Mouse (Mus musculus): Measurements from ENCODE around the gene Fam178b.

Gene Fam178b

GRCm38 (mm10) chr1:36588476-36589450 is 94.2 kb downstream of the Fam178b start:
- no peak for DNase-seq (ENCODE audit: low spot score in 2 of 2)

- no peak for DNase-seq (ENCODE audit: low spot score in 2 of 2)
Measured at GRCm38 (mm10) chr1:36587860-36588259, 95.1 kb downstream of the Fam178b start.

GRCm38 (mm10) chr1:36586288-36586687 is 96.7 kb downstream of the Fam178b start:
- no peak for DNase-seq (ENCODE audit: low spot score in 2 of 2)

DNA sequence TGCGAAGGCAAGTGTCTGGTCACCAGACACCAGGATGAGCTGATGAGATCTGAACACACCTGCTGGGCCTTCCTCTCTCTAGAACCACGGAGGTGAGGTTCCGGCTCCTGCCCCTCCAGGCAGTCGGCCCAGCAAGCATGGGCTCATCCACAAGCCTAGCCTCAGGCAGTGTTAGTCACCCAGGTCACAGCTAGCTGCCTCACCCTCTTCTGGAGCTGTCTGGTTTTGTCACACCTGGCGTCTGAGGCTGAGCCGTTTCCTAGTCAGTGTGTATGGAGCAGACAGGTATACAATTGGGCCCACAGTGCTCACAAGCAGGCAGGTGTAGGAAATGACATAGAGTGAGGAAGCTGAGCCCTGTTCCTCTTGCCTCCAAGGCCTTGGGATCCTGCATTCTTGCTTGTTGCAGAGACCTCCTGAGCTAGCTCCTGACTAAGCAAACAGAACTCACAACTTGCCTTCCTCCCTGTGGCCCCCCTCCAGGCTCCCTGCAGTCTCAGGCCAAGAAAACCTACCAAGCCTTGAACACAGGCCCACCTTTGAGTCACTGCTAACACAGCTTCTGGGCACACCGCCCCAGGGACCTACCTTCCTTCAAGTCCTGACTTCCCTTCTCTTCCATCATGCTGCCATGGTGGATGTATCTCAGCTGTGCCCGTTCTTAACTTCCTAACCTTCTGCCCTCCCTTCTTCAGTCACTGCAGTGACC is 99.4 kb downstream of the Fam178b start:
- DNase-seq (ENCODE audit: low spot score in 2 of 2) = no peak

- DNase-seq (ENCODE audit: low spot score in 2 of 2) = no peak
Measured at GRCm38 (mm10) chr1:36582211-36582610, 100.8 kb downstream of the Fam178b start.

- DNase-seq (ENCODE audit: low spot score in 2 of 2) = no peak
Measured at GRCm38 (mm10) chr1:36581260-36581659, 101.7 kb downstream of the Fam178b start.

DNA sequence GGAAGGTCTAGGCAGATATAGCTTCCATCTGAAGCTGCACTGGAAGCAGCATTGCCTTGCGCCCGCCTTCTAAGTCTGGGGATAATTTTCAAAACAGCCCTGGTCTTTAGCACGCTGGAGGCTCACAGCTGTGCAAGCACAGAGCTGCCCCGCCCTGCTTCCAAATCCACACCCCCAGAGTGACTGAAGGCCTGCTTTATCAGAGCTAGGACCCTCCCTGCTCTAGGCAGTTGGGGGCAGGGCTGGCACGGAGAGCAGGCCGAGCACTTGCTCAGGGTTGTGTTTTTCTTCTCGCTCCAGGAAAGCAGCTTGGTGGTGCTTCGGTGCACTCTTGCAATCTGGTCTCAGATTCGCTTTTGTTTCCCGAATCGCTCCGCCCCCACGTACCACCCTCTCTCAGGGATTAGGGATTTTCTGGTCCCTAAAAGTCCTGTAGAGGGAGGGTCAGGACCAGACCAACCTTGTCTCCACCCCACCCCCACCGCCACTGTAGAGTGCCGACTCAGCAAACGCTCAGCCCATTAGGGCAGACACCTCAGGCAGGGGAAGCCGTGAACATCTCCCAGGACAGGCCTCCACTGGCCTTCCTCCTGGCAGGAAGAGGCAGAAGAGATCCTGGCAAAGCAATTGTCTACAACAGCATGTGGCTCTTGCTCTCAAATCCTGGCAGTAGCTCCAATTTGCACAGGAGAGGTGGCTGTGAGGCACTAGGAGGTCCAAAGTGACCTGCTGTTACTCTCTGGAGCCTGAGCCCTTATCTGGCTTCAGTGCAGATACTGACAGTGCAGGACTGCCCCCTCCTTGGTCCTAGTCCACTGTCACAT is 102.4 kb downstream of the Fam178b start:
- DNase-seq (ENCODE audit: low spot score in 2 of 2) = peak in 1 of 2 experiments; percentile 36

GRCm38 (mm10) chr1:36579974-36580383 is 103.0 kb downstream of the Fam178b start:
- DNase-seq (ENCODE audit: low spot score in 2 of 2) = no peak

- no peak for DNase-seq (ENCODE audit: low spot score in 2 of 2)
Measured at GRCm38 (mm10) chr1:36576991-36577675, 105.8 kb downstream of the Fam178b start.

GRCm38 (mm10) chr1:36575347-36575746 is 107.6 kb downstream of the Fam178b start:
- DNase-seq (ENCODE audit: low spot score in 2 of 2) = no peak

- no peak for DNase-seq (ENCODE audit: low spot score in 2 of 2)
Measured at GRCm38 (mm10) chr1:36574196-36574955, 108.6 kb downstream of the Fam178b start.

GRCm38 (mm10) chr1:36573524-36573923 is 109.5 kb downstream of the Fam178b start:
- no peak for DNase-seq (ENCODE audit: low spot score in 2 of 2)

DNA sequence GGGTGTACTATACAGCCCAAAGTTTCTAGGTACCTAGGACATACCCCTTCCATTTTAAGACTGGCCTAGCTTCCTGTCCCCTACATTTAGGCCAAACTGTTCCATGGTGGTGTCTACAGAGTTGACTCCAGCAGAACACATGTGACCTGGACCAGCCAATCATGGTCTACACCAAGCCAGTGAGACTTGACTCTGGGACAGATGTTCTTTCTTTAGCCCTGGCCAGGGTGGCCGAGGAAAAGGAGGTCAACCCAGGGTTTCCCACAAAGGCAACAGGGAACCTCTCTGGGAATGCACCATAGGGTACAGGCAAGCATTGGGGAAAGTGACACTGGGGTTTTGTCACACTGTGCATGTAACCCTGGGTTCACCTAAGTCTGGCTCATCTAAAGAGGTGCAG is 110.3 kb downstream of the Fam178b start:
- no peak for DNase-seq (ENCODE audit: low spot score in 2 of 2)

DNA sequence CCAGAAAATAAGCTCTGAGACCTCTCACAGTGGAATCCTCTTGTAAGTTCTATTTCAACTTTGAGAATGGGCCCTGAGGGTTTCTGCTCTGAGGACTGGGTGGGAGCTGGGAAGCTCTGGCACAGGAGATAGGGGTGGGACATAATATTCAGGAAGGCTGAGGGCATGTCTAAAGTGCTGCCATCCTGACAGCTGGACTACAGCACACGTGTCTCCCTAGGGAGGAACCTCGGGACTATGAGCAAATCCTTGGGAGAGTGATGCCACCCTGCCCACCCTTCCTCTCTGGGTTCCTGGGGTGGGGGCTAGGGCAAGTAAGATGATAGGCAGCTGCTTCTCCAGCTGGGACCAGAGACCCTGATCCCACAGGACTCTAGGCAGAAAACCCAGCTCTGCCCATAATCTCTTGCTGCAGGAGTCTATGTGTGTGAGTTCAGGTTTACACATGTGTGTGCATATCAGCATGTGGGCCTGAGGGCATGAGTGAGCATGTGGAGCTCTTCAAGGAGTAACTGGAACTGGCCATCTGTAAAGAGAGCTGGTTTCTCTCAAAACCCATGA is 110.8 kb downstream of the Fam178b start:
- no peak for DNase-seq (ENCODE audit: low spot score in 2 of 2)

GRCm38 (mm10) chr1:36571627-36572026 is 111.4 kb downstream of the Fam178b start:
- DNase-seq (ENCODE audit: low spot score in 2 of 2) = peak in 1 of 2 experiments; percentile 39

DNA sequence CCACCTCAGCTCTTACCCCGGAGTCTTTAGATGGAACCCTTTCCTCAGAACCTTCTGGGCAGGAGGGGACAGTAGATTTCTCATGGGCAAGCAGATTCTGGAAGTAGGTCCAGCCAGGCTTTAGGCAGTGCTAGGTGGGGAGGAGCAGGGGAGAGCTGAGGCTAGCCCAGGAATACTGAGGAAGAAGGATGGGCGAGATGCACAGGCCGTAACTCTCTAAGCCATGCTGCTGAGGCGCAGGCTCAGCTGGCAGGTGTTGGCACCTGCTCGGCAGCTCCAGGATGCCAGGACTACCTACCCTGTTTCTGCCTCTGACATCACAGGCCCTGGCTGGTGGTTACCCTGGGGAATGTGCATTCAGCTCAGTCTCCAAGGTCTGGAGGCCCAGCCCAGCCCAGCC is 112.7 kb downstream of the Fam178b start:
- DNase-seq (ENCODE audit: low spot score in 2 of 2) = no peak

- DNase-seq (ENCODE audit: low spot score in 2 of 2) = no peak
Measured at GRCm38 (mm10) chr1:36569694-36570276, 113.2 kb downstream of the Fam178b start.

DNA sequence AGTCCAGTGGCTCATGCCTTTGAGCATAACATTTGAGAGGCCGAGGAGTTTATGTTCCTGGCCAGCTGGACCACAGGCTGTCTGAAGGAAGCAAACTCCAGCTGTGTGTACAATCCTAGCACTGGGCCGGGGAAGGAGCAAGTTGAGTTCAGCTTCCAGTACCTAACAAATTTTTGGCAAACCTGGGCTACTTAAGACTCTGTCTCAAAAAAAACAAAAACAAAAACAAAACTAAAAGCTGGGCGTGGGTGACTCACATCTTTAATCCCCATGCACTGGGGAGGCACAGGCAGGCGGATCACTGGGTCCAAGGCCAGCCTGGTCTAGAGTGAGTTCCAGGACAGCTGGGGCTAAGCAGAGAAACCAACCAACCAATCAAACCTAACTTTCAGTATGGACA is 114.2 kb downstream of the Fam178b start:
- DNase-seq (ENCODE audit: low spot score in 2 of 2) = no peak

GRCm38 (mm10) chr1:36567818-36568603 is 115.0 kb downstream of the Fam178b start:
- no peak for DNase-seq (ENCODE audit: low spot score in 2 of 2)
